Mouse (Mus musculus) heart, embryonic 16.5 days (tissue): ENCODE results near the gene Gpc6. TPM values are rescaled to one million over a fixed set of nuclear protein-coding genes. Genes with fewer than 3 reads are reported as not detected.

ENCODE experiments used
- ATAC-seq: fragments of 200-750 bp; cut with Nextera tagmentation; replicated peaks from 2 replicates; pipeline ENCODE4 v1.8.0; 2017; ENCODE audit warnings: moderate number of reproducible peaks; ENCODE audit not compliant: insufficient read depth, low FRiP score; ENCODE audit errors: extremely low read depth
- H3K27ac ChIP-seq: fragments of 300-500 bp; sonication (generic); 2 replicates; pipeline ENCODE4 v1.5.1; 2014; ENCODE audit warnings: mild to moderate bottlenecking, low read length, control low read depth, moderate library complexity
- H3K27me3 ChIP-seq: fragments of 300-500 bp; sonication (generic); 2 replicates; pipeline ENCODE4 v1.6.1; 2014; ENCODE audit warnings: low read length, mixed read lengths; ENCODE audit not compliant: control insufficient read depth, insufficient read depth
- H3K36me3 ChIP-seq: fragments of 300-500 bp; sonication (generic); 2 replicates; pipeline ENCODE4 v1.6.1; 2014; ENCODE audit not compliant: control insufficient read depth, insufficient read depth
- H3K4me1 ChIP-seq: fragments of 300-500 bp; sonication (generic); 2 replicates; pipeline ENCODE4 v1.6.1; 2014; ENCODE audit warnings: low read length, mixed read lengths; ENCODE audit not compliant: control insufficient read depth, insufficient read depth
- H3K4me2 ChIP-seq: fragments of 300-500 bp; sonication (generic); 2 replicates; pipeline ENCODE4 v1.6.1; 2014; ENCODE audit warnings: low read depth, mild to moderate bottlenecking, control low read depth, low read length
- H3K4me3 ChIP-seq: fragments of 300-500 bp; sonication (generic); 2 replicates; pipeline ENCODE4 v1.5.1; 2014; ENCODE audit warnings: mild to moderate bottlenecking, control low read depth, low read length
- H3K9ac ChIP-seq: fragments of 300-500 bp; sonication (generic); 2 replicates; pipeline ENCODE4 v1.6.1; 2014; ENCODE audit warnings: low read length, control low read depth
- H3K9me3 ChIP-seq: fragments of 300-500 bp; sonication (generic); replicated peaks from 2 replicates; pipeline ENCODE4 v1.6.1; 2016; ENCODE audit warnings: low read length; ENCODE audit not compliant: control insufficient read depth
- WGBS: fragments of 180-500 bp; shearing (Covaris S2); extraction: QIAGEN DNeasy Blood & Tissue Kit; methylation state at CpG from one replicate; pipeline ENCODE4 v1.1.7; 2014; 5-methylcytosine and 5-hydroxymethylcytosine counted together
- polyA plus RNA-seq: library from polyadenylated mRNA; unstranded; fragments of >200 nt; fragmentation: Nextera tagmentation; extraction: Ambion mirVana; gene quantifications from 2 replicates; pipeline ENCODE4 v1.2.1, GENCODE M21; 2015

The Gpc6 gene
- polyA plus RNA-seq, 1 experiment from 2014 or later: 15.8 TPM

GRCm38 (mm10) chr14:117203960-117204359 lies 278.8 kb downstream of the Gpc6 start:
- no peak overlapping the region for H3K9ac ChIP-seq
- no peaks in the 10 kb centered on the region for H3K27me3 ChIP-seq
- no peak overlapping the region for H3K4me2 ChIP-seq
- no peak overlapping the region for H3K4me3 ChIP-seq
- no peak overlapping the region for H3K27ac ChIP-seq
- H3K4me1 ChIP-seq: no peaks in the 10 kb centered on the region
- H3K9me3 ChIP-seq: no peaks in the 10 kb centered on the region
- WGBS: 80% methylated on average over 3 of the region's 3 CpGs
- ATAC-seq: no peak
- H3K36me3 ChIP-seq: no peaks in the 10 kb centered on the region

- H3K4me2 ChIP-seq: no peak overlapping the region
- H3K27ac ChIP-seq: no peak overlapping the region
- no peaks in the 10 kb centered on the region for H3K27me3 ChIP-seq
- H3K4me1 ChIP-seq: no peaks in the 10 kb centered on the region
- no peak for ATAC-seq
- no peak overlapping the region for H3K9ac ChIP-seq
- H3K36me3 ChIP-seq: no peaks in the 10 kb centered on the region
- H3K4me3 ChIP-seq: no peak overlapping the region
- no peaks in the 10 kb centered on the region for H3K9me3 ChIP-seq
These were observed 289.3 kb downstream of the Gpc6 start for GRCm38 (mm10) chr14:117214373-117214772.

- Histone ChIP-seq H3K4me1 (no peaks in the 10 kb centered on the region), H3K27me3 (no peaks in the 10 kb centered on the region), H3K9ac (no peak overlapping the region), H3K9me3 (no peaks in the 10 kb centered on the region), H3K4me3 (no peak overlapping the region), H3K4me2 (no peak overlapping the region), H3K36me3 (no peaks in the 10 kb centered on the region), H3K27ac (no peak overlapping the region)
- ATAC-seq: no peak
These were observed 301.8 kb downstream of the Gpc6 start for GRCm38 (mm10) chr14:117226920-117227319.

- Histone ChIP-seq H3K36me3 (no peaks in the 10 kb centered on the region), H3K27me3 (no peaks in the 10 kb centered on the region), H3K9me3 (no peaks in the 10 kb centered on the region), H3K4me1 (no peaks in the 10 kb centered on the region), H3K27ac (no peak overlapping the region), H3K4me3 (no peak overlapping the region), H3K4me2 (no peak overlapping the region), H3K9ac (no peak overlapping the region)
- ATAC-seq: no peak
- 57% methylated on average over 4 of the region's 4 CpGs for WGBS
These were observed 305.4 kb downstream of the Gpc6 start for GRCm38 (mm10) chr14:117230476-117230875.

GRCm38 (mm10) chr14:117238226-117238625 lies 313.1 kb downstream of the Gpc6 start:
- H3K4me3 ChIP-seq: no peak overlapping the region
- H3K27ac ChIP-seq: no peak overlapping the region
- no peak for ATAC-seq
- H3K36me3 ChIP-seq: no peaks in the 10 kb centered on the region
- no peaks in the 10 kb centered on the region for H3K9me3 ChIP-seq
- WGBS: 85% methylated on average over 6 of the region's 6 CpGs
- H3K4me2 ChIP-seq: no peak overlapping the region
- H3K9ac ChIP-seq: no peak overlapping the region
- H3K4me1 ChIP-seq: no peaks in the 10 kb centered on the region
- no peaks in the 10 kb centered on the region for H3K27me3 ChIP-seq

- no peak for ATAC-seq
- H3K9ac ChIP-seq: no peak overlapping the region
- no peaks in the 10 kb centered on the region for H3K27me3 ChIP-seq
- no peak overlapping the region for H3K4me2 ChIP-seq
- H3K9me3 ChIP-seq: no peaks in the 10 kb centered on the region
- no peak overlapping the region for H3K27ac ChIP-seq
- no peak overlapping the region for H3K4me3 ChIP-seq
- no peaks in the 10 kb centered on the region for H3K36me3 ChIP-seq
- no peaks in the 10 kb centered on the region for H3K4me1 ChIP-seq
- 70% methylated on average over 8 of the region's 8 CpGs for WGBS
These were observed 314.7 kb downstream of the Gpc6 start for GRCm38 (mm10) chr14:117239694-117240427.

GRCm38 (mm10) chr14:117245631-117246030 lies 320.5 kb downstream of the Gpc6 start:
- WGBS: 83% methylated on average over 3 of the region's 3 CpGs
- H3K9me3 ChIP-seq: no peaks in the 10 kb centered on the region
- H3K4me2 ChIP-seq: no peak overlapping the region
- ATAC-seq: no peak
- H3K4me1 ChIP-seq: no peaks in the 10 kb centered on the region
- no peak overlapping the region for H3K27ac ChIP-seq
- H3K9ac ChIP-seq: no peak overlapping the region
- no peaks in the 10 kb centered on the region for H3K27me3 ChIP-seq
- no peaks in the 10 kb centered on the region for H3K36me3 ChIP-seq
- no peak overlapping the region for H3K4me3 ChIP-seq

GRCm38 (mm10) chr14:117256192-117256591 lies 331.1 kb downstream of the Gpc6 start:
- Histone ChIP-seq H3K9me3 (no peaks in the 10 kb centered on the region), H3K4me2 (no peak overlapping the region), H3K36me3 (no peaks in the 10 kb centered on the region), H3K4me3 (no peak overlapping the region), H3K4me1 (no peaks in the 10 kb centered on the region), H3K27ac (no peak overlapping the region), H3K27me3 (no peaks in the 10 kb centered on the region), H3K9ac (no peak overlapping the region)
- ATAC-seq: no peak
- WGBS: 72% methylated on average over 4 of the region's 4 CpGs

GRCm38 (mm10) chr14:117265653-117266052 lies 340.5 kb downstream of the Gpc6 start:
- ATAC-seq: no peak
- Histone ChIP-seq H3K27me3 (no peaks in the 10 kb centered on the region), H3K9ac (no peak overlapping the region), H3K4me2 (no peak overlapping the region), H3K36me3 (no peaks in the 10 kb centered on the region), H3K4me1 (no peaks in the 10 kb centered on the region), H3K4me3 (no peak overlapping the region), H3K27ac (no peak overlapping the region), H3K9me3 (no peaks in the 10 kb centered on the region)
